Mouse (Mus musculus) liver, embryonic 14.5 days (tissue): ENCODE results near the gene Urad.

Experiments used
- CTCF ChIP-seq: IDR thresholded peaks from 2 replicates; pipeline ENCODE4 v1.5.1; 2016; ENCODE audit warnings: antibody characterized with exemption, low read depth, control low read depth
- EP300 ChIP-seq: IDR thresholded peaks from 2 replicates; pipeline ENCODE4 v1.6.1; 2016; ENCODE audit warnings: antibody characterized with exemption, low read depth

DNA sequence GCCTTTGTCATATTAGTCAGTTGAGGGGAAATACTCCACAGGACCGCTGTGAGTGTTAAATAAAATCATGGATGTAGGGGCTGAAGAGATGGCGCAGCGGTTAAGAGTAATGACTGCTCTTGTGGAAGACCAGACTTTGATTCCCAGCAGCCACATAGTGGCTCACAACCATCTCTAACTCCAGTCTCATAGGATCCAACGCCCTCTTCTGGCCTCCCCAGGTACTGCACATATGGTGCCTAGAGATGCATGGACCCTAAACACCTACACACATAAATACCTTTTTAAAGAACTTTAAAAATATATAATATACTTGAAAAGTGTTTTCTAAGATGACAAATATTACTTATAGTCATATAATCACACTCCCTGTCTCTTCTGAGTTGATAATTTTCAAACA lies 37.9 kb downstream of the Urad start:
- TF ChIP-seq EP300 (no peak), CTCF (peak; percentile 42; the same call in 1 of the 2 replicates)
